20 mouse cellular contexts compared by ENCODE assay signal in the genomic region with DNA sequence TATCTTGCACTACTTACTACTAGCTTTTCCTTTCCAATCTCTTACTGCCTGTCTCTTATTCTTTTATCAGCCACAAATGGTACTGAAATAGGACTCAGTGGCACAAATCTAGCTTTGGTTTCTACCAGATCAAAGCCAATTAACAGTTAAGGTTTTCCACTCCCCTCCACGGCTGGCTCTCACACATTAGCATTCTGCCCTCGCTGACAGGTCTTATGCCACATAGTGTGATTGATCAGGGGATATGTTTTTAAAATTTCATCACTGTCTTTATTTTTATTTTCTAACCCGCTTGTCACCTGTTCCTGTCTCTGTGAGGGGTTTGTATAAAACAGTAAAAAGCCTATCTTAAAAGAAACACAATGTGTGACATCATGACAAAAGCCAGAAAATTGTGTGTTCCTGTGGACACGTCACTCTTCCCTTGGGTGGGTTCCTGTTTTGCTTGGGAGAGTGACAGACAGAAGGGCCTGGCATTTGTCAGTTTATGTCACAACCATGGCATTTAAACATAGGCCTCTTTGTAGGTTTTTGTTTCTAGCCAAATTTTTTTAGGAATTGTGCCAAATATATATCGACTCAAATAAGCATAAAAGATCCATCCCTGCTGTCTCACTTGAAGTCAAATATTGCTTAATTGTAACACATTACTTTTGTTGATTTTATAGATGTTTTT. TPM values are rescaled to one million over a fixed set of nuclear protein-coding genes. Genes with fewer than 3 reads are reported as not detected.
A peak's percentile ranks its signal among the peaks of the same experiment; 100 is the strongest.
DNase-seq lines count a peak whose midpoint lies in the region; ATAC-seq and TF ChIP-seq lines count a peak whose summit lies in the region.
"Had no signal": no experiment of that assay in that cellular context is flagged by ENCODE, and none has a peak within 500 bp of the region (broad histone marks: within the 10 kb centered on the region; RNA-seq: fewer than 3 reads in every experiment).

No protein-coding gene starts in this region.

- H3K79me2 ChIP-seq in liver, adult 2 months (ENCODE audit: control insufficient read depth, insufficient read depth, low read length): no peaks in the 10 kb centered on the region

- no peak overlapping the region for H3K4me2 ChIP-seq in forebrain, embryonic 13.5 days
- H3K4me2 ChIP-seq in forebrain, embryonic 12.5 days: no peak overlapping the region
- H3K4me2 ChIP-seq in heart, embryonic 15.5 days: no peak overlapping the region

- H3K4me3 ChIP-seq in forebrain, embryonic 13.5 days: no peak overlapping the region
- no peak overlapping the region for H3K4me3 ChIP-seq in forebrain, embryonic 12.5 days (replicated peaks)
- no peak overlapping the region for H3K4me3 ChIP-seq in liver, adult 2 months (ENCODE audit: insufficient read depth, low read depth, low read length)
- H3K4me3 ChIP-seq in heart, embryonic 15.5 days: no peak overlapping the region
- no peak overlapping the region for H3K4me3 ChIP-seq in thymus, adult 2 months (ENCODE audit: control insufficient read depth, insufficient read depth, low read length)
- H3K4me3 ChIP-seq: midbrain, embryonic 10.5 days had no signal

- intact Hi-C loops in gastrocnemius, postnatal 14 days (cut with DNase I; ENCODE audit: low total_unique reads): loop anchor here (10.0 kb wide), 1 partner anchor 542 kb away; no protein-coding TSS in a partner anchor

- WGBS in forebrain, embryonic 13.5 days: 66% methylated on average over 5 of the region's 5 CpGs
- 69% methylated on average over 5 of the region's 5 CpGs for WGBS in forebrain, embryonic 12.5 days
- WGBS in liver, adult 2 months: 20% methylated on average over 5 of the region's 5 CpGs
- WGBS in heart, embryonic 15.5 days: 27% methylated on average over 5 of the region's 5 CpGs
- WGBS in thymus, adult 2 months: 86% methylated on average over 5 of the region's 5 CpGs

- no peaks in the 10 kb centered on the region for H3K36me3 ChIP-seq in forebrain, embryonic 13.5 days (ENCODE audit: poor library complexity, severe bottlenecking)
- no peaks in the 10 kb centered on the region for H3K36me3 ChIP-seq in forebrain, embryonic 12.5 days (replicated peaks)
- H3K36me3 ChIP-seq in liver, adult 2 months (ENCODE audit: control insufficient read depth, insufficient read depth, low read length): no peaks in the 10 kb centered on the region
- H3K36me3 ChIP-seq in heart, embryonic 15.5 days: no peaks in the 10 kb centered on the region
- H3K36me3 ChIP-seq in thymus, adult 2 months (ENCODE audit: control insufficient read depth, insufficient read depth, low read length): no peaks in the 10 kb centered on the region
- H3K36me3 ChIP-seq: midbrain, embryonic 10.5 days had no signal

- no peaks in the 10 kb centered on the region for H3K27me3 ChIP-seq in forebrain, embryonic 13.5 days
- no peaks in the 10 kb centered on the region for H3K27me3 ChIP-seq in forebrain, embryonic 12.5 days
- no peaks in the 10 kb centered on the region for H3K27me3 ChIP-seq in liver, adult 2 months (ENCODE audit: control insufficient read depth, insufficient read depth, low read length)
- H3K27me3 ChIP-seq in heart, embryonic 15.5 days: no peaks in the 10 kb centered on the region
- no peaks in the 10 kb centered on the region for H3K27me3 ChIP-seq in thymus, adult 2 months (ENCODE audit: control insufficient read depth, insufficient read depth, low read length)

- TF ChIP-seq CTCF in liver, adult 2 months (IDR thresholded peaks at IDR 0.05; ENCODE audit: low read depth, low read length): no peak
- no peak for TF ChIP-seq CTCF in thymus, adult 2 months (IDR thresholded peaks at IDR 0.05; ENCODE audit: borderline replicate concordance, control insufficient read depth, extremely low read depth, insufficient read depth, low read length, poor library complexity)

- TF ChIP-seq POLR2A in liver, adult 2 months (IDR thresholded peaks at IDR 0.05; ENCODE audit: extremely low read depth, insufficient read depth, low read length): no peak
- TF ChIP-seq POLR2A in thymus, adult 2 months (IDR thresholded peaks at IDR 0.05; ENCODE audit: control insufficient read depth, extremely low read depth, insufficient read depth, low read length, poor library complexity): no peak

- no peak overlapping the region for H3K9ac ChIP-seq in forebrain, embryonic 13.5 days
- H3K9ac ChIP-seq in forebrain, embryonic 12.5 days: no peak overlapping the region
- no peak overlapping the region for H3K9ac ChIP-seq in liver, adult 2 months (ENCODE audit: low read depth, low read length)
- H3K9ac ChIP-seq in heart, embryonic 15.5 days: no peak overlapping the region

- peak; percentile 70 for DNase-seq in liver, adult 2 months (ENCODE audit: extremely low read depth, low read depth, low spot score)
- DNase-seq in liver (no peak), MN1 (ENCODE audit: low spot score) (peak; percentile 39)
- DNase-seq in gastrocnemius, postnatal 14 days: no peak
- no peak for DNase-seq in thymus, adult 2 months
- DNase-seq: B cell, adult 2 months; cerebellum, adult 18-20 months; embryo, embryonic 11 days; kidney, adult 2 months; kidney, postnatal 4 days; left cerebral cortex, postnatal 4 days had no signal

- no peaks in the 10 kb centered on the region for H3K4me1 ChIP-seq in forebrain, embryonic 13.5 days
- no peaks in the 10 kb centered on the region for H3K4me1 ChIP-seq in forebrain, embryonic 12.5 days
- H3K4me1 ChIP-seq in liver, adult 2 months (ENCODE audit: control insufficient read depth, insufficient read depth, low read length): peaks cover 4% of the 10 kb centered on the region; the same call in 1 of the 2 replicates
- H3K4me1 ChIP-seq in heart, embryonic 15.5 days (replicated peaks): peaks cover 13% of the 10 kb centered on the region
- no peaks in the 10 kb centered on the region for H3K4me1 ChIP-seq in thymus, adult 2 months (replicated peaks; ENCODE audit: control insufficient read depth, insufficient read depth, low read length)
- H3K4me1 ChIP-seq: midbrain, embryonic 10.5 days had no signal

- no peak overlapping the region for H3K27ac ChIP-seq in forebrain, embryonic 13.5 days
- no peak overlapping the region for H3K27ac ChIP-seq in forebrain, embryonic 12.5 days
- no peak overlapping the region; the same call in 1 of the 2 replicates for H3K27ac ChIP-seq in liver, adult 2 months (replicated peaks; ENCODE audit: insufficient read depth, low read depth, low read length)
- H3K27ac ChIP-seq in heart, embryonic 15.5 days: peak overlapping the region; percentile 69
- H3K27ac ChIP-seq in thymus, adult 2 months (ENCODE audit: control insufficient read depth, insufficient read depth, low read length): no peak overlapping the region
- H3K27ac ChIP-seq: midbrain, embryonic 10.5 days had no signal

- ATAC-seq in forebrain, embryonic 13.5 days: peak; percentile 86
- no peak for ATAC-seq in forebrain, embryonic 12.5 days (ENCODE audit: low FRiP score)
- peak; percentile 76 for ATAC-seq in heart, embryonic 15.5 days (replicated peaks; ENCODE audit: insufficient number of reproducible peaks, insufficient read depth, low FRiP score, low read depth)
- ATAC-seq: hindbrain, embryonic 16.5 days had no signal

- no peaks in the 10 kb centered on the region for H3K9me3 ChIP-seq in forebrain, embryonic 13.5 days (replicated peaks)
- H3K9me3 ChIP-seq in forebrain, embryonic 12.5 days: no peaks in the 10 kb centered on the region
- no peaks in the 10 kb centered on the region for H3K9me3 ChIP-seq in heart, embryonic 15.5 days (replicated peaks)
- H3K9me3 ChIP-seq: midbrain, embryonic 10.5 days had no signal

RNA-seq across cellular contexts. Expression of gene 4933415F23Rik, which starts 44.3 kb away (rescaled TPM):
- 0.09 TPM in 1 of 2 replicates, not detected in the other for polyA plus RNA-seq in forebrain, embryonic 13.5 days (2015; fragmentation: Nextera tagmentation; extraction: Ambion mirVana)
- not detected in 2 replicates for polyA plus RNA-seq in forebrain, embryonic 12.5 days (2016; fragmentation: Nextera tagmentation; extraction: Ambion mirVana)
- total RNA-seq in liver, adult 2 months (2014; rRNA removed): not detected in 2 replicates
- polyA plus RNA-seq in liver, adult 2 months (2012; rRNA removed): not detected in 2 replicates
- polyA plus RNA-seq in heart, embryonic 15.5 days (2015; fragmentation: Nextera tagmentation; extraction: Ambion mirVana): not detected in 2 replicates
- total RNA-seq in gastrocnemius, postnatal 14 days (2021): 1 to 10 TPM; 1.2 to 1.7 TPM
- polyA plus RNA-seq in thymus, adult 2 months (2012; rRNA removed): 0.06 and 0.07 TPM in 2 replicates
- total RNA-seq: layer of hippocampus, postnatal 25 days; left cerebral cortex, postnatal 4 days had no signal
- polyA plus RNA-seq: hindbrain, embryonic 16.5 days; liver, embryonic 16.5 days; midbrain, embryonic 10.5 days; neural tube, embryonic 14.5 days; urinary bladder, adult 2 months had no signal

Comparison
In these comparisons a context has a peak if more than half of its experiments do, and no peak if none do; other contexts are left out.
1. DNase-seq: peak in liver, adult 2 months (single experiment) and MN1 (single experiment); none in liver (single experiment), gastrocnemius, postnatal 14 days (single experiment) and thymus, adult 2 months (single experiment).